Mouse (Mus musculus): Measurements from ENCODE around the gene Rps11. TPM values are rescaled to one million over a fixed set of nuclear protein-coding genes. Genes with fewer than 3 reads are reported as not detected.

Gene Rps11
- polyA plus RNA-seq, 1 experiment: 310 TPM

DNA sequence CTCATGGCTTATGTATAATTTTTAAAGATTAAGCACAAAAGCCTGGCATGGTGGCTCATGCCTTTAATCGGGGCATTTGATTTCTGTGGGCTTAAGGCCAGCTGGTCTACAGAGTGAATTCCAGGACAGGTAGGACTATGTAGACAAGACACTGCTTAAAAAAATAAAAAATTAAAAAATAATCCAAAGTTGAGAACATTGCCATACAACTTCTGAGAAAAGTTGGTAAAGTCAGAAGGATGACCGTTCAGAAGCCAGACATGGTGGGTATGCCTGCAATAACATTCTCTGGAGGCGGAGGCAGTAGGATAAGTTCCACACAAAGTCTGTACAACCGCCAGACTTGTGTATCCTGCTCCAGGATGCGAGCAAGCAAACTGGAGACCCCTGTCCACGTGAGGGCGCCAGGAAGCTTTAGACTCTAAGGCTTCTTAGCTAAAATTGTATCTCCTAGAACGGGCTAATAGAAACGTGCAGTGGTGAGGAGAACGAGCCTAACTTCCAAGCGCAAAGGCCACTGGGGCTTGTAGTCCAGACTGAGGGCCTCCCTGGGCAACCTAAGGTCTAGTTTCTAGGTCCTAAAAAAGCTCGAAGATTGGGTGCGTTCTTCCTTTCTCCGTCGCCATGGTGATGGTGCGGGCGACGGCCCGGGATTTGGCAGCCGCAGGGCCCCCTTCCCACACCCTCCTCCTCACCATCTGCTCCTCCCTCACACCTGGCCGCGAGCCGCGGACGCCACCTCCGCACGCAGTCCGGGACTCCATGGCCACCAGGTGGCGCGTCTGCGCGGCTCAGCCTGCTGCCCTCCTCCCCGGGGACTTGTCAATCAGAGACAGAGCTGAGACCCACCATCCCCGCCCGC is 37.6 kb upstream of the Rps11 start:
- H3K36me3 ChIP-seq (ENCODE audit: control insufficient read depth, insufficient read depth, low read length): no peaks in the 10 kb centered on the region
- DNase-seq: peak; percentile 91
- no peaks in the 10 kb centered on the region; the same call in 1 of the 2 replicates for H3K4me1 ChIP-seq (ENCODE audit: control insufficient read depth, insufficient read depth, low read length)
- H3K27me3 ChIP-seq (replicated peaks; ENCODE audit: control insufficient read depth, insufficient read depth, low read length): no peaks in the 10 kb centered on the region
- 3% methylated on average over 35 of the region's 35 CpGs for WGBS
- peak overlapping the region; percentile 38 for H3K4me3 ChIP-seq (ENCODE audit: insufficient read depth, low read depth, low read length)
- TF ChIP-seq POLR2A (IDR thresholded peaks at IDR 0.05; ENCODE audit: low read depth, low read length) (no peak), CTCF (conservative IDR thresholded peaks at IDR 0.05; ENCODE audit: insufficient read depth, insufficient read length, low read depth, low read length) (peak; percentile 79)
- H3K27ac ChIP-seq (ENCODE audit: insufficient read depth, low read depth, low read length): no peak overlapping the region

GRCm38 (mm10) chr7:45160866-45161265 is 36.6 kb upstream of the Rps11 start:
- H3K4me3 ChIP-seq (ENCODE audit: insufficient read depth, low read depth, low read length): no peak overlapping the region

GRCm38 (mm10) chr7:45160316-45160800 is 36.1 kb upstream of the Rps11 start:
- no peak for DNase-seq
- H3K27me3 ChIP-seq (replicated peaks; ENCODE audit: control insufficient read depth, insufficient read depth, low read length): no peaks in the 10 kb centered on the region
- no peak overlapping the region for H3K27ac ChIP-seq (ENCODE audit: insufficient read depth, low read depth, low read length)
- no peak overlapping the region for H3K4me3 ChIP-seq (ENCODE audit: insufficient read depth, low read depth, low read length)
- TF ChIP-seq POLR2A (IDR thresholded peaks at IDR 0.05; ENCODE audit: low read depth, low read length): no peak
- TF ChIP-seq CTCF (conservative IDR thresholded peaks at IDR 0.05; ENCODE audit: insufficient read depth, insufficient read length, low read depth, low read length): no peak
- H3K36me3 ChIP-seq (ENCODE audit: control insufficient read depth, insufficient read depth, low read length): no peaks in the 10 kb centered on the region
- WGBS: 98% methylated on average over 6 of the region's 6 CpGs
- H3K4me1 ChIP-seq (ENCODE audit: control insufficient read depth, insufficient read depth, low read length): no peaks in the 10 kb centered on the region; the same call in 1 of the 2 replicates

More at GRCm38 (mm10) chr7:45160866-45161265, 36.6 kb upstream of the Rps11 start:
- no peak for DNase-seq
- 80% methylated on average over 3 of the region's 3 CpGs for WGBS
- no peaks in the 10 kb centered on the region; the same call in 1 of the 2 replicates for H3K4me1 ChIP-seq (ENCODE audit: control insufficient read depth, insufficient read depth, low read length)
- H3K36me3 ChIP-seq (ENCODE audit: control insufficient read depth, insufficient read depth, low read length): no peaks in the 10 kb centered on the region
- H3K27ac ChIP-seq (ENCODE audit: insufficient read depth, low read depth, low read length): no peak overlapping the region
- no peaks in the 10 kb centered on the region for H3K27me3 ChIP-seq (replicated peaks; ENCODE audit: control insufficient read depth, insufficient read depth, low read length)
- TF ChIP-seq POLR2A (IDR thresholded peaks at IDR 0.05; ENCODE audit: low read depth, low read length): no peak
- TF ChIP-seq CTCF (conservative IDR thresholded peaks at IDR 0.05; ENCODE audit: insufficient read depth, insufficient read length, low read depth, low read length): no peak

DNA sequence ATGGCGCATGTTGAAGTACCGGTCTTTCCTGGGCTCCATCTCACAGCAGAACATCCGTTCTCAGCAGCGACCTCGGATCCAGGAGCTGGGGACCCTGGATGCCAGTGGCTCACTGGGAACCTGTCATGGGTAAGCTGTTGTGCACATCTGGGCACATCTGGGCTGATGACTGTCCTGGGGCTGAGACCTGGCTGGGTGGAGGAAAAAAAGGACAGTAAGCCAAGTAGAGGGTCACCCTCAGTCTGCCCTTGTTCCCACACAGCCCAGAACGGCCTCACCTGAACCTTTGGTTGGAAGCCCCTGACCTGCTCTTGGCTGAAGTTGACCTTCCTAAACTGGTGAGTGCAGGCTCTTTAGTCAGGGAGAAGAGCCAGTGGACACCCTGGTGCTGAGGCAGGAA is 34.8 kb upstream of the Rps11 start:
- no peak overlapping the region for H3K27ac ChIP-seq (ENCODE audit: insufficient read depth, low read depth, low read length)
- no peaks in the 10 kb centered on the region for H3K36me3 ChIP-seq (ENCODE audit: control insufficient read depth, insufficient read depth, low read length)
- no peak for DNase-seq
- TF ChIP-seq POLR2A (IDR thresholded peaks at IDR 0.05; ENCODE audit: low read depth, low read length): no peak
- TF ChIP-seq CTCF (conservative IDR thresholded peaks at IDR 0.05; ENCODE audit: insufficient read depth, insufficient read length, low read depth, low read length): no peak
- H3K4me1 ChIP-seq (ENCODE audit: control insufficient read depth, insufficient read depth, low read length): no peaks in the 10 kb centered on the region; the same call in 1 of the 2 replicates
- WGBS: 88% methylated on average over 6 of the region's 6 CpGs
- H3K27me3 ChIP-seq (replicated peaks; ENCODE audit: control insufficient read depth, insufficient read depth, low read length): no peaks in the 10 kb centered on the region
- H3K4me3 ChIP-seq (ENCODE audit: insufficient read depth, low read depth, low read length): no peak overlapping the region

DNA sequence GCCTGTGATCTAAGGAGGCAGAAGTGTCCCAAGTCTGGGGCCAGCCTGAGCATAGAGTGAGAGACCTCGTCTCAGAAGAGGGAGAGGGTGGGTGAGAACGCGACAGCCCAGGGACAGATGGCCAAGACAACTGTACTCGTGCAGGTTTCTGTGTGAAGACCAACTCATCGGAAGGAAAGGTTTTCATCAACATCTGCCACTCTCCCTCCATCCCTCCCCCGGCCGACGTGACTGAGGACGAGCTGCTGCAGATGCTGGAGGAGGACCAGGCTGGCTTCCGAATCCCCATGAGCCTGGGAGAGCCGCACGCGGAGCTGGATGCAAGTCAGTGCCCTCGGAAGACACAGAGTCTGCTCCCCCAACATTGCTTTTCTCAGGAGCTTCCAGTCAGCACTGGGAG is 33.2 kb upstream of the Rps11 start:
- Histone ChIP-seq H3K4me3 (ENCODE audit: insufficient read depth, low read depth, low read length) (no peak overlapping the region), H3K27ac (ENCODE audit: insufficient read depth, low read depth, low read length) (no peak overlapping the region), H3K36me3 (ENCODE audit: control insufficient read depth, insufficient read depth, low read length) (no peaks in the 10 kb centered on the region), H3K4me1 (ENCODE audit: control insufficient read depth, insufficient read depth, low read length) (no peaks in the 10 kb centered on the region; the same call in 1 of the 2 replicates), H3K27me3 (replicated peaks; ENCODE audit: control insufficient read depth, insufficient read depth, low read length) (no peaks in the 10 kb centered on the region)
- TF ChIP-seq POLR2A (IDR thresholded peaks at IDR 0.05; ENCODE audit: low read depth, low read length) (no peak), CTCF (conservative IDR thresholded peaks at IDR 0.05; ENCODE audit: insufficient read depth, insufficient read length, low read depth, low read length) (no peak)
- 87% methylated on average over 14 of the region's 14 CpGs for WGBS
- DNase-seq: no peak

GRCm38 (mm10) chr7:45156206-45156605 is 32.0 kb upstream of the Rps11 start:
- 94% methylated on average over 15 of the region's 15 CpGs for WGBS
- no peak for DNase-seq
- H3K36me3 ChIP-seq (ENCODE audit: control insufficient read depth, insufficient read depth, low read length): no peaks in the 10 kb centered on the region
- no peak overlapping the region for H3K4me3 ChIP-seq (ENCODE audit: insufficient read depth, low read depth, low read length)
- TF ChIP-seq CTCF (conservative IDR thresholded peaks at IDR 0.05; ENCODE audit: insufficient read depth, insufficient read length, low read depth, low read length): no peak
- no peak for TF ChIP-seq POLR2A (IDR thresholded peaks at IDR 0.05; ENCODE audit: low read depth, low read length)
- no peaks in the 10 kb centered on the region for H3K27me3 ChIP-seq (replicated peaks; ENCODE audit: control insufficient read depth, insufficient read depth, low read length)
- H3K4me1 ChIP-seq (ENCODE audit: control insufficient read depth, insufficient read depth, low read length): no peaks in the 10 kb centered on the region
- no peak overlapping the region for H3K27ac ChIP-seq (ENCODE audit: insufficient read depth, low read depth, low read length)

DNA sequence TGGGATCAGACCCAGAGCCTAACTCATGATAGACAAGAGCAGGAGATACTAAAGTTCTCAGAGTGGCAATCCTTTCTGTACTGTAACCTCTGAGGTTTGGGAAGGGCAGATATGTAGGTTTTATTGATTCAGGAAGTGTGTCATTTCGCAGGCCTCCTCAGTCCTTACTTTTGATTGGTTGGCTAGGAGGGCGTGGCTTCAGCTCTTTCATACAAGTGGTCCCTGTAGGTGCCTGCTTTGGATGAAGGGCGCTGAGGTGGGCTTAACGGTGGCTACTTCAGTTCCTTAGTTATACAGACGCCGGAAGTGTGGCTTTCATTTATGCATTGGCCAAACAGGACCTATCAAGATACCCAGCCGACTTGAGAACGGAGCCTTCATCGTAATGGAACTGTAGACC is 31.4 kb upstream of the Rps11 start:
- TF ChIP-seq CTCF (conservative IDR thresholded peaks at IDR 0.05; ENCODE audit: insufficient read depth, insufficient read length, low read depth, low read length): no peak
- TF ChIP-seq POLR2A (IDR thresholded peaks at IDR 0.05; ENCODE audit: low read depth, low read length): no peak

More for the DNA sequence above, 31.4 kb upstream of the Rps11 start:
- Histone ChIP-seq H3K4me3 (ENCODE audit: insufficient read depth, low read depth, low read length) (no peak overlapping the region), H3K27me3 (replicated peaks; ENCODE audit: control insufficient read depth, insufficient read depth, low read length) (no peaks in the 10 kb centered on the region), H3K4me1 (ENCODE audit: control insufficient read depth, insufficient read depth, low read length) (no peaks in the 10 kb centered on the region), H3K36me3 (ENCODE audit: control insufficient read depth, insufficient read depth, low read length) (no peaks in the 10 kb centered on the region), H3K27ac (ENCODE audit: insufficient read depth, low read depth, low read length) (no peak overlapping the region)
- no peak for DNase-seq
- WGBS: 88% methylated on average over 9 of the region's 9 CpGs

All from kidney, adult 2 months (tissue).